Mouse (Mus musculus) regulatory T cell (primary cell): ENCODE results near the gene Fnip2.
"Not testable (repeated sequence)": the region's sequence is repeated elsewhere in the genome, so short reads cannot be mapped to it uniquely, and the experiment has no call there.

Experiments
- in situ Hi-C: fragments of 300-600 bp; cut with MboI, MseI; formaldehyde crosslinking; loops from one replicate; pipeline ENCODE4 v1.15.1; 2025; ENCODE audit warnings: high pct_unique_total_duplicates

Gene Fnip2

GRCm38 (mm10) chr3:79567703-79568362 is at the start of gene Fnip2:
Gene Fnip2 (minus strand): TSS chr3:79567796.
- in situ Hi-C loops = loop anchor here (10.0 kb wide), 1 partner anchor 223 kb away; no protein-coding TSS in a partner anchor

- in situ Hi-C loops = no loop called here
Observed at GRCm38 (mm10) chr3:79609886-79610285, 42.3 kb upstream of the Fnip2 start.

GRCm38 (mm10) chr3:79595468-79595867 is 27.9 kb upstream of the Fnip2 start:
- in situ Hi-C loops = loop anchor here (10.0 kb wide), 1 partner anchor 391 kb away; no protein-coding TSS in a partner anchor

- in situ Hi-C loops = loop anchor here (10.0 kb wide), 1 partner anchor 387 kb away; no protein-coding TSS in a partner anchor
Observed at GRCm38 (mm10) chr3:79591793-79592471, 24.3 kb upstream of the Fnip2 start.

- in situ Hi-C loops = loop anchor here (10.0 kb wide), 1 partner anchor 386 kb away; no protein-coding TSS in a partner anchor
Observed at GRCm38 (mm10) chr3:79590863-79591792, 23.5 kb upstream of the Fnip2 start, which contains the start of gene Ppid. Gene Ppid (plus strand): TSS chr3:79591342.

- in situ Hi-C loops = loop anchor here (10.0 kb wide), 3 partner anchors 365 to 625 kb away; no protein-coding TSS in a partner anchor
Observed at GRCm38 (mm10) chr3:79589671-79590070, 22.1 kb upstream of the Fnip2 start.

- in situ Hi-C loops = loop anchor here (10.0 kb wide), 2 partner anchors 362 to 622 kb away; no protein-coding TSS in a partner anchor
Observed at GRCm38 (mm10) chr3:79586804-79587203, 19.2 kb upstream of the Fnip2 start.

GRCm38 (mm10) chr3:79579891-79580575 is 12.4 kb upstream of the Fnip2 start:
- in situ Hi-C loops = loop anchor here (10.0 kb wide), 2 partner anchors 355 to 615 kb away; no protein-coding TSS in a partner anchor

GRCm38 (mm10) chr3:79578164-79578563 is 10.6 kb upstream of the Fnip2 start:
- in situ Hi-C loops = no loop called here

- in situ Hi-C loops = no loop called here
Observed at GRCm38 (mm10) chr3:79577606-79578005, 10.0 kb upstream of the Fnip2 start.

- in situ Hi-C loops = no loop called here
Observed at GRCm38 (mm10) chr3:79576865-79577264, 9.3 kb upstream of the Fnip2 start.

- in situ Hi-C loops = no loop called here
Observed at GRCm38 (mm10) chr3:79576468-79576816, 8.8 kb upstream of the Fnip2 start.

GRCm38 (mm10) chr3:79575576-79576467 is 8.2 kb upstream of the Fnip2 start:
- in situ Hi-C loops = no loop called here

GRCm38 (mm10) chr3:79574336-79574735 is 6.7 kb upstream of the Fnip2 start:
- in situ Hi-C loops = no loop called here

- in situ Hi-C loops = not testable (repeated sequence)
Observed at GRCm38 (mm10) chr3:79573376-79573775, 5.8 kb upstream of the Fnip2 start.

- in situ Hi-C loops = no loop called here
Observed at GRCm38 (mm10) chr3:79572399-79572798, 4.8 kb upstream of the Fnip2 start.

- in situ Hi-C loops = loop anchor here (10.0 kb wide), 1 partner anchor 225 kb away; no protein-coding TSS in a partner anchor
Observed at GRCm38 (mm10) chr3:79569351-79569681, 1.7 kb upstream of the Fnip2 start.

GRCm38 (mm10) chr3:79568629-79569350 is 1.2 kb upstream of the Fnip2 start:
- in situ Hi-C loops = loop anchor here (10.0 kb wide), 1 partner anchor 224 kb away; no protein-coding TSS in a partner anchor
